Mouse (Mus musculus): Measurements from ENCODE around the gene Otof.

Otof gene

GRCm38 (mm10) chr5:30340815-30341214 is 120.9 kb downstream of the Otof start:
- DNase-seq: no peak
